Mouse (Mus musculus) heart, postnatal 0 days (tissue): ENCODE measurements around the gene Gtf2ird1. TPM values are rescaled to one million over a fixed set of nuclear protein-coding genes. Genes with fewer than 3 reads are reported as not detected.

Source experiments
- ATAC-seq: fragments of 200-750 bp; cut with Nextera tagmentation; 2 replicates; pipeline ENCODE4 v1.8.0; 2017; ENCODE audit warnings: low read depth, moderate number of reproducible peaks, moderate library complexity; ENCODE audit not compliant: insufficient read depth
- DNase-seq: peaks from one replicate; pipeline ENCODE4 v3.0.0-alpha.2; 2016; ENCODE audit warnings: low spot score
- H3K27ac ChIP-seq: fragments of 300-500 bp; sonication (generic); 2 replicates; pipeline ENCODE4 v1.5.1; 2014; ENCODE audit warnings: low read depth, mild to moderate bottlenecking
- H3K27me3 ChIP-seq: fragments of 300-500 bp; sonication (generic); 2 replicates; pipeline ENCODE4 v1.6.1; 2014; ENCODE audit warnings: low read length, mixed read lengths; ENCODE audit not compliant: control insufficient read depth, insufficient read depth
- H3K36me3 ChIP-seq: fragments of 300-500 bp; sonication (generic); replicated peaks from 2 replicates; pipeline ENCODE4 v1.6.1; 2014; ENCODE audit warnings: low read length, mixed read lengths; ENCODE audit not compliant: control insufficient read depth, insufficient read depth
- H3K4me1 ChIP-seq: fragments of 300-500 bp; sonication (generic); 2 replicates; pipeline ENCODE4 v1.6.1; 2014; ENCODE audit warnings: antibody characterized with exemption; ENCODE audit not compliant: control insufficient read depth, insufficient read depth
- H3K4me2 ChIP-seq: fragments of 300-500 bp; sonication (generic); 2 replicates; pipeline ENCODE4 v1.6.1; 2014; ENCODE audit warnings: low read depth, mild to moderate bottlenecking, low read length, moderate library complexity
- H3K4me3 ChIP-seq: fragments of 300-500 bp; sonication (generic); 2 replicates; pipeline ENCODE4 v1.5.1; 2014; ENCODE audit warnings: low read depth, low read length
- H3K9ac ChIP-seq: fragments of 300-500 bp; sonication (generic); replicated peaks from 2 replicates; pipeline ENCODE4 v1.6.1; 2014; ENCODE audit warnings: low read depth, low read length, mixed read lengths
- H3K9me3 ChIP-seq: fragments of 300-500 bp; sonication (generic); replicated peaks from 2 replicates; pipeline ENCODE4 v1.6.1; 2016; ENCODE audit warnings: low read length; ENCODE audit not compliant: control insufficient read depth
- CTCF ChIP-seq: IDR thresholded peaks from 2 replicates; pipeline ENCODE4 v1.5.1; 2016; ENCODE audit warnings: antibody characterized with exemption, control low read depth, low read depth
- EP300 ChIP-seq: IDR thresholded peaks from 2 replicates; pipeline ENCODE4 v1.6.1; 2016; ENCODE audit warnings: antibody characterized with exemption, low read depth
- WGBS: fragments of 180-500 bp; shearing (Covaris S2); extraction: QIAGEN DNeasy Blood & Tissue Kit; methylation state at CpG from one replicate; pipeline ENCODE4 v1.1.7; 2014; 5-methylcytosine and 5-hydroxymethylcytosine counted together
- polyA plus RNA-seq: library from polyadenylated mRNA; unstranded; fragments of >200 nt; fragmentation: Nextera tagmentation; extraction: Ambion mirVana; gene quantifications from 2 replicates; pipeline ENCODE4 v1.2.1, GENCODE M21; 2015
- total RNA-seq: library from RNA; depleted of rRNA; stranded (reverse); fragments of >200 nt; gene quantifications from 2 replicates; pipeline ENCODE4 v1.2.3, GENCODE M21; 2014; ENCODE audit warnings: low replicate concordance; rRNA removed

The Gtf2ird1 gene
- total RNA-seq (28.8 and 63.7 TPM in 2 replicates), polyA plus RNA-seq (20.5 and 27.7 TPM in 2 replicates)

DNA sequence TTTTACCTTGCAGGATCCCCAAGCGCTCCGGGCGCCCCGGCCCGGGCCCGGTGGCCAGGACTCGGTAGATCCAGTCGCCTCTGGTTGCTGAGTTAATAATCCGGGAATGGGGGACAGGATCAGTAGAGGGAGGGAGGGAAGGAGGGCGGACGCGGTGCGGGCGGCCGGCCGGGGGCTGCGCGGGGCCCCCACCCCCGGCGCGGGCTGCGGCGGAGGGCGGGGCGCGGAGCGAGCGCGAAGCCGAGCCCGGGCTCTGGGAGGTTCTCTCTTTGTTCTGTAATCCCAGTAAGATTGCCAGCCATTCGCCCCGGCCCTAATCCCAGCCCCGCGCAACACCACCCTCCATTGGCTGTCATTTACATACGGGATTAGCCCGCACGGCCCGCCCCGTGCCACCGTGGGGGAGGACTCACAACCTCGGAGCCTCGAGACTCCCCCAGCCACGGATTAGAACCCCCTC is at the start of gene Gtf2ird1:
Gene Gtf2ird1, minus strand, starts transcription at position 214 of the 460 bp plus-strand sequence.
- H3K9me3 ChIP-seq = no peaks in the 10 kb centered on the region
- peak within 1 kb of the TSS; percentile 83 for H3K4me2 ChIP-seq
- under 1% methylated on average over 44 of the region's 44 CpGs for WGBS
- DNase-seq = peak; percentile 79
- peak within 1 kb of the TSS; percentile 90 for H3K9ac ChIP-seq
- peak within 1 kb of the TSS; percentile 90 for H3K27ac ChIP-seq
- TF ChIP-seq EP300 (no peak), CTCF (no peak)
- peak; percentile 80 for ATAC-seq
- peaks cover 14% of the 10 kb centered on the region for H3K4me1 ChIP-seq
- no peaks in the 10 kb centered on the region for H3K36me3 ChIP-seq
- no peaks in the 10 kb centered on the region for H3K27me3 ChIP-seq
- peak within 1 kb of the TSS; percentile 72 for H3K4me3 ChIP-seq

DNA sequence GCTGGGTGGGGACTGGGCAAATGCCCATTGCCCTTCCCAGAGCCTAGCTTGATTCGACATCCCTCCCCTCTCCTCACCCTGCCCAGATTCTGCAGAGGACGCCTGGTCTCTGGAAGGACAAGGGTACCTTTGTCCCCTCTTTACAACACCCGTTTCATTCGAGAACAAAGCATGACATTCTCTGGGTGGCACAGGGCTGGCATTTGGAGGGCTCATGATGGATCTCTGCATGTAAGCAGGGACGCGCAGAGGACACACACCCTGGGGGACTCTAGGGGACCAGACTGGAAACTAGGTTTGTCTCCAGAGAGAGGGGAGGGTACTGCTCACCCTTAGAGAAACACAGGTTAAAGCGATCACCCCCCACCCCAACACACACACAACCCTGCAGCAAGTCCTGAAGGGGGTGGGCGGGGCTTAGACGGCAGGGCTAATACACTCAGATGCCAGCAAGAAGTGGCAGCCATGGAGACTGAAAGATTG is 49.3 kb upstream of the Gtf2ird1 start:
- no peaks in the 10 kb centered on the region for H3K4me1 ChIP-seq
- DNase-seq = no peak
- H3K4me2 ChIP-seq = no peak overlapping the region
- peaks cover 13% of the 10 kb centered on the region; the same call in 1 of the 2 replicates for H3K36me3 ChIP-seq
- H3K9ac ChIP-seq = no peak overlapping the region
- H3K9me3 ChIP-seq = no peaks in the 10 kb centered on the region
- no peak overlapping the region for H3K27ac ChIP-seq
- ATAC-seq = no peak
- 74% methylated on average over 9 of the region's 9 CpGs for WGBS
- no peaks in the 10 kb centered on the region for H3K27me3 ChIP-seq
- TF ChIP-seq EP300 = no peak
- no peak for TF ChIP-seq CTCF
- no peak overlapping the region for H3K4me3 ChIP-seq

GRCm38 (mm10) chr5:134502591-134502990 is 46.1 kb upstream of the Gtf2ird1 start:
- Histone ChIP-seq H3K4me1 (no peaks in the 10 kb centered on the region), H3K27me3 (no peaks in the 10 kb centered on the region), H3K36me3 (peaks cover 14% of the 10 kb centered on the region; the same call in 1 of the 2 replicates), H3K4me3 (no peak overlapping the region), H3K27ac (no peak overlapping the region), H3K4me2 (no peak overlapping the region), H3K9ac (no peak overlapping the region), H3K9me3 (no peaks in the 10 kb centered on the region)
- TF ChIP-seq EP300 (no peak), CTCF (no peak)
- WGBS = 87% methylated on average over 18 of the region's 18 CpGs
- no peak for DNase-seq
- no peak for ATAC-seq

GRCm38 (mm10) chr5:134501453-134501852 is 44.9 kb upstream of the Gtf2ird1 start:
- peaks cover 22% of the 10 kb centered on the region for H3K36me3 ChIP-seq
- no peaks in the 10 kb centered on the region for H3K9me3 ChIP-seq
- DNase-seq (no peak), ATAC-seq (no peak)
- H3K4me1 ChIP-seq = no peaks in the 10 kb centered on the region
- no peak overlapping the region for H3K4me3 ChIP-seq
- no peak overlapping the region for H3K9ac ChIP-seq
- peak; percentile 46 for TF ChIP-seq CTCF
- TF ChIP-seq EP300 = no peak
- H3K27me3 ChIP-seq = no peaks in the 10 kb centered on the region
- no peak overlapping the region for H3K4me2 ChIP-seq
- WGBS = 80% methylated on average over 9 of the region's 9 CpGs
- no peak overlapping the region for H3K27ac ChIP-seq

DNA sequence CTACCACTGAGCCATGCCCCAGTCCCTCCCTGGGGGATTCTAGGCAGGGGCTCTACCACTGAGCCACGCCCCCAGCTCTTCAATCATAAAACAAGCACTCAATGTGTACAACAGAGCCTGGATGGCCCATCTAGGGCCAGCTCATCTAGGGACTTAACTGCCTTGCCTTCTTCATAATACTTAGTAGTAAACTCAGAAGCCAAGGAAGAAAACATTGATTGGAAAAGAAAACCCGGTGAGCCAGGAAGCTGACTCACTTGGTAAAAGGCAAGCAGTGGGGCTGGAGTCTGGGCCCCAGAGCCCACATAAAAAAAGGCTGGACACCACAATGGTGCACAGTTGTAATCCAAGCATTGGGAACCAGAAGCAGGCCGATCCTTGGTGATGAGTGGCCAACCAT is 44.2 kb upstream of the Gtf2ird1 start:
- H3K4me1 ChIP-seq = no peaks in the 10 kb centered on the region
- no peak for DNase-seq
- H3K27me3 ChIP-seq = no peaks in the 10 kb centered on the region
- H3K9ac ChIP-seq = no peak overlapping the region
- H3K27ac ChIP-seq = no peak overlapping the region
- WGBS = 86% methylated on average over 3 of the region's 3 CpGs
- no peaks in the 10 kb centered on the region for H3K9me3 ChIP-seq
- H3K4me2 ChIP-seq = no peak overlapping the region
- no peak for ATAC-seq
- TF ChIP-seq EP300 (no peak), CTCF (no peak)
- no peak overlapping the region for H3K4me3 ChIP-seq
- H3K36me3 ChIP-seq = peaks cover 26% of the 10 kb centered on the region

GRCm38 (mm10) chr5:134500062-134500461 is 43.5 kb upstream of the Gtf2ird1 start:
- TF ChIP-seq EP300 = no peak
- peak; percentile 56 for TF ChIP-seq CTCF
- no peaks in the 10 kb centered on the region for H3K4me1 ChIP-seq
- H3K9me3 ChIP-seq = no peaks in the 10 kb centered on the region
- no peak overlapping the region for H3K27ac ChIP-seq
- 76% methylated on average over 4 of the region's 4 CpGs for WGBS
- H3K36me3 ChIP-seq = peaks cover 28% of the 10 kb centered on the region
- H3K27me3 ChIP-seq = no peaks in the 10 kb centered on the region
- H3K4me2 ChIP-seq = no peak overlapping the region
- DNase-seq (no peak), ATAC-seq (no peak)
- H3K9ac ChIP-seq = no peak overlapping the region
- no peak overlapping the region for H3K4me3 ChIP-seq
